Mouse (Mus musculus) forebrain, embryonic 12.5 days (tissue): ENCODE data around the gene Abcb11. TPM values are rescaled to one million over a fixed set of nuclear protein-coding genes. Genes with fewer than 3 reads are reported as not detected.
"Not testable (repeated sequence)": the region's sequence is repeated elsewhere in the genome, so short reads cannot be mapped to it uniquely, and the experiment has no call there.

Source experiments
- ATAC-seq: fragments of 200-750 bp; cut with Nextera tagmentation; 2 replicates; pipeline ENCODE4 v1.8.0; 2017; ENCODE audit warnings: moderate TSS enrichment; ENCODE audit not compliant: low FRiP score
- H3K27ac ChIP-seq: fragments of 300-500 bp; sonication (generic); 2 replicates; pipeline ENCODE4 v1.5.1; 2016; ENCODE audit warnings: mild to moderate bottlenecking
- H3K27me3 ChIP-seq: fragments of 300-500 bp; sonication (generic); 2 replicates; pipeline ENCODE4 v1.6.1; 2016; ENCODE audit warnings: mild to moderate bottlenecking
- H3K36me3 ChIP-seq: fragments of 300-500 bp; sonication (generic); replicated peaks from 2 replicates; pipeline ENCODE4 v1.6.1; 2016; ENCODE audit warnings: mild to moderate bottlenecking
- H3K4me1 ChIP-seq: fragments of 300-500 bp; sonication (generic); 2 replicates; pipeline ENCODE4 v1.6.1; 2016
- H3K4me2 ChIP-seq: fragments of 300-500 bp; sonication (generic); 2 replicates; pipeline ENCODE4 v1.6.1; 2016; ENCODE audit warnings: mild to moderate bottlenecking, moderate library complexity
- H3K4me3 ChIP-seq: fragments of 300-500 bp; sonication (generic); replicated peaks from 2 replicates; pipeline ENCODE4 v1.5.1; 2016; ENCODE audit warnings: mild to moderate bottlenecking
- H3K9ac ChIP-seq: fragments of 300-500 bp; sonication (generic); 2 replicates; pipeline ENCODE4 v1.6.1; 2016; ENCODE audit warnings: mild to moderate bottlenecking
- H3K9me3 ChIP-seq: fragments of 300-500 bp; sonication (generic); 2 replicates; pipeline ENCODE4 v1.6.1; 2016
- WGBS: fragments of 180-500 bp; shearing (Covaris S2); methylation state at CpG from one replicate; pipeline ENCODE4 v1.1.7; 2016; 5-methylcytosine and 5-hydroxymethylcytosine counted together
- polyA plus RNA-seq: library from polyadenylated mRNA; unstranded; fragments of >200 nt; fragmentation: Nextera tagmentation; extraction: Ambion mirVana; gene quantifications from 2 replicates; pipeline ENCODE4 v1.2.1, GENCODE M21; 2016

Abcb11 gene
- polyA plus RNA-seq, result 0.05 TPM in 1 of 2 replicates, not detected in the other

DNA sequence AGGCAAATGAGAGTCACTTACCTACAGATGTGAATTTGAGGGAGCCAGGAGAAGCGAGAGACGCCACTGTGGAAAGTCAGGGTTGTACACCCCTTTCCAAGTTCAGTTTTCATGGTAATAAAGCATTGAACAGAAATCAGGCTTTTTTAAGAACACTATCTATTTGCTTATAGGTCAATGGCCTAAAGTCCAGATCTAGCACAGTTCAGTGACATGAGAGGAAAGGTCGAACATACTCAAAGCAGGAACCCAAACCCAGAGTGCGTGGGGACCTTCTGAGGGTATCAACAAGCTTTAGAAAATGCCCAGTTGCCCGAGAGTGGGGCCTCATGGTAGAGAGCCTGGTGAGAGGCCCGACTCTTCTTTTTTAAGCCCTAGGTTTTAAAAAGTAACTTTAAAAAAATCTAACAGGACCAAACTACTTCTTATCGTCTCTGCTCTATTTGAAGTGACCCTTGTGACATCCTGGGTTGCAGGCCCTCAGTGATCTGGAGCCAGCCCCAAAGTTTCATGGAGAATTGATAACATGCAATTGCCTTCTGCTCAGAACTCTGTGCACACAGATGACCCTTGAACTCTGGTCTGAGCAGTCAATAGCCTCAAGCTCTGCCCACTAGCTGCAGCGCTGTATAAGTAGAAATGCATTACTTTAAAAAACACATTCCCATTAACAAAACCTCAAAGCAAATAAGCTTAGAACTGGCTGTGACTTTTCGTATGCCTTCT is at the start of gene Abcb11:
Gene Abcb11 (minus strand): TSS at position 121 of the 726 bp plus-strand sequence.
- Histone ChIP-seq H3K36me3 (no peaks in the 10 kb centered on the region), H3K27ac (no peak within 1 kb of the TSS), H3K4me2 (no peak within 1 kb of the TSS), H3K4me1 (no peaks in the 10 kb centered on the region), H3K9me3 (no peaks in the 10 kb centered on the region), H3K4me3 (no peak within 1 kb of the TSS), H3K27me3 (no peaks in the 10 kb centered on the region), H3K9ac (no peak within 1 kb of the TSS)
- 88% methylated on average over 9 of the region's 9 CpGs for WGBS
- no peak for ATAC-seq

DNA sequence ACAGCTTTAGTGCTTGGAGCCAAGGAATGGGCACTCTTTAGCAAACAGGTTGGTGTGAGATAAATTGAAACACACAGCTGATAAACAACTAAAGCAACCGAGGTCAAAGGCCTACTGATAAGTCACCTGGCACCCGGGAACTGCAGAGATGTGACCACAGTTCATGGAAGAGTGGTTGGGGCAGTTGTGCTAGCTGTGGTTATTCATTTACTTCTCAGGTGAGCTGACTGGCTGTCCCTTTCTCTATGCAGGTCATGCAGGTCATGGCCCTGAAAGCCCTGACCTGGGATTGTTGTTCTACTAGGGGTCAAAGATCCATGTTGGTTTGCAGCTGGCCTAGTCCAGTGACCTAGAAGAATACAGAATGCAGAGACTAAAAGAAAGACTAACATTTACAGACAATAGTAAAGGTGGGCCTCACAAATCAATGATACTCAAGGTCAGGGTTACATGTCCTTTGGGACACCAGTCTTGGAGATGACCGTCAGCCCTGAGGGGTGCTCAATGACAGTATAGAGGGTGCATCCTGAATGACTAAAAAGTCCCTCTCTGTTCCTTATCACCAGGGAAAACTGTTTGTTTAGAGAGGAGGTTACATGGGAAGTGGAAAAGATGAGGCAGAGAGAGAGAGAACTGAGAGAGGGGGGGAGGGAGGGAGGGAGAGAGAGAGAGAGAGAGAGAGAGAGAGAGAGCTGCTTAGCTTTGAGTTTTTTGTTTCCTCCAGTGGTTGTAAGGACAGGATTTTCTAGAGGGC is 43.9 kb upstream of the Abcb11 start:
- no peak for ATAC-seq
- no peaks in the 10 kb centered on the region for H3K9me3 ChIP-seq
- no peak overlapping the region for H3K4me2 ChIP-seq
- no peaks in the 10 kb centered on the region for H3K4me1 ChIP-seq
- 87% methylated on average over 3 of the region's 3 CpGs for WGBS
- H3K27ac ChIP-seq, result no peak overlapping the region
- no peak overlapping the region for H3K4me3 ChIP-seq
- H3K36me3 ChIP-seq, result no peaks in the 10 kb centered on the region
- no peaks in the 10 kb centered on the region for H3K27me3 ChIP-seq
- no peak overlapping the region for H3K9ac ChIP-seq

GRCm38 (mm10) chr2:69382838-69383237 is 40.4 kb upstream of the Abcb11 start:
- H3K4me2 ChIP-seq, result no peak overlapping the region
- no peaks in the 10 kb centered on the region for H3K9me3 ChIP-seq
- no peaks in the 10 kb centered on the region for H3K36me3 ChIP-seq
- ATAC-seq, result no peak
- H3K27me3 ChIP-seq, result no peaks in the 10 kb centered on the region
- H3K4me3 ChIP-seq, result no peak overlapping the region
- WGBS, result 97% methylated on average over 5 of the region's 5 CpGs
- no peak overlapping the region for H3K9ac ChIP-seq
- H3K4me1 ChIP-seq, result no peaks in the 10 kb centered on the region
- no peak overlapping the region for H3K27ac ChIP-seq

DNA sequence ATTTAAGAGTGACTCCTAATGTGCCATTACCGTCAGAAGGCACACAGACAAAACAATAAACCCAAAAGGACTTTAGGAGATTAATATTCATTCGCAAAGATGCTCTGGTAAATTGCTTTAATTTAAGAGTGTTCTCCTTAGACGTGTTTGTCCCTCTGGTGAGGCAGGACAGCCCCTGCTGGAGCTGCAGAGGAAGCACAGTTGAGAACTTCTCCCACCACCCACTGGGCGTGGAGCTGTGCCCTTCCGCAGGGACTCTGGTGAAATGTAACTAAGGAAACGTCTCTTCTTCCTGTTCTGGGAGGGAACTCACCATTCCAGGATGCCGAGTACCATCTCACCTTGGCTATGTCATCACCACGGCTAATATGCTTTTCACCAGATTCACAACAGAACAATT is 39.3 kb upstream of the Abcb11 start:
- no peak for ATAC-seq
- H3K27ac ChIP-seq, result no peak overlapping the region
- no peak overlapping the region for H3K4me3 ChIP-seq
- WGBS, result 56% methylated on average over 8 of the region's 8 CpGs
- H3K9me3 ChIP-seq, result no peaks in the 10 kb centered on the region
- H3K36me3 ChIP-seq, result no peaks in the 10 kb centered on the region
- no peaks in the 10 kb centered on the region for H3K4me1 ChIP-seq
- H3K4me2 ChIP-seq, result no peak overlapping the region
- no peaks in the 10 kb centered on the region for H3K27me3 ChIP-seq
- no peak overlapping the region for H3K9ac ChIP-seq

GRCm38 (mm10) chr2:69380281-69380680 is 37.9 kb upstream of the Abcb11 start, which contains the start of gene Dhrs9:
Dhrs9 (plus strand) TSS chr2:69380445.
- ATAC-seq, result no peak
- no peak within 1 kb of the TSS for H3K27ac ChIP-seq
- 96% methylated on average over 13 of the region's 13 CpGs for WGBS
- no peaks in the 10 kb centered on the region for H3K27me3 ChIP-seq
- H3K4me3 ChIP-seq, result no peak within 1 kb of the TSS
- no peaks in the 10 kb centered on the region for H3K4me1 ChIP-seq
- no peak within 1 kb of the TSS for H3K9ac ChIP-seq
- no peaks in the 10 kb centered on the region for H3K36me3 ChIP-seq
- H3K9me3 ChIP-seq, result no peaks in the 10 kb centered on the region
- H3K4me2 ChIP-seq, result no peak within 1 kb of the TSS

GRCm38 (mm10) chr2:69379801-69380200 is 37.4 kb upstream of the Abcb11 start:
- Histone ChIP-seq H3K9me3 (no peaks in the 10 kb centered on the region), H3K4me1 (no peaks in the 10 kb centered on the region), H3K9ac (no peak overlapping the region), H3K36me3 (no peaks in the 10 kb centered on the region), H3K27me3 (no peaks in the 10 kb centered on the region), H3K4me2 (no peak overlapping the region), H3K27ac (no peak overlapping the region), H3K4me3 (no peak overlapping the region)
- WGBS, result 92% methylated on average over 1 of the region's 1 CpGs
- ATAC-seq, result no peak

DNA sequence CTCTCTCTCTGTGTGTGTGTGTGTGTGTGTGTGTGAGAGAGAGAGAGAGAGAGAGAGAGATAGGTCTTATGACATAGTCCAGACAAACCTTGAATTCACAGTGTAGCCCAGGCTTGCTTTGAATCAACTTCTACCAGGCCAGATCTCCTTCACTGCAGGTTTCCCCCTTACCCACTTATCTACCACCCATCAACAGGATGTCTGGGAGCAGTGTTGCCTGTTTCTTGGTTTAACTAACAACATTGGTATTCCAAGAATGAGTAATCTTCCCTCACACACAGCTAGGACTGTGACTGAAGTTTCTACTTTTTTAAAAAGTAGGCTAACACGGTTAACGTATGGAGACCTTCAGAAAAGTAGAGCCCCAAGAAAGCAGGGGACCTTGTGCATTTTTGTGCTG is 34.4 kb upstream of the Abcb11 start:
- no peak for ATAC-seq
- H3K27me3 ChIP-seq, result no peaks in the 10 kb centered on the region
- no peak overlapping the region for H3K4me3 ChIP-seq
- no peak overlapping the region for H3K4me2 ChIP-seq
- no peaks in the 10 kb centered on the region for H3K36me3 ChIP-seq
- no peak overlapping the region for H3K9ac ChIP-seq
- H3K4me1 ChIP-seq, result no peaks in the 10 kb centered on the region
- 93% methylated on average over 2 of the region's 2 CpGs for WGBS
- H3K27ac ChIP-seq, result no peak overlapping the region
- no peaks in the 10 kb centered on the region for H3K9me3 ChIP-seq

GRCm38 (mm10) chr2:69365275-69365674 is 22.9 kb upstream of the Abcb11 start:
- Histone ChIP-seq H3K27me3 (no peaks in the 10 kb centered on the region), H3K9ac (no peak overlapping the region), H3K27ac (no peak overlapping the region), H3K4me2 (no peak overlapping the region), H3K36me3 (no peaks in the 10 kb centered on the region), H3K9me3 (no peaks in the 10 kb centered on the region), H3K4me1 (no peaks in the 10 kb centered on the region), H3K4me3 (no peak overlapping the region)
- WGBS, result 100% methylated on average over 1 of the region's 1 CpGs
- no peak for ATAC-seq

DNA sequence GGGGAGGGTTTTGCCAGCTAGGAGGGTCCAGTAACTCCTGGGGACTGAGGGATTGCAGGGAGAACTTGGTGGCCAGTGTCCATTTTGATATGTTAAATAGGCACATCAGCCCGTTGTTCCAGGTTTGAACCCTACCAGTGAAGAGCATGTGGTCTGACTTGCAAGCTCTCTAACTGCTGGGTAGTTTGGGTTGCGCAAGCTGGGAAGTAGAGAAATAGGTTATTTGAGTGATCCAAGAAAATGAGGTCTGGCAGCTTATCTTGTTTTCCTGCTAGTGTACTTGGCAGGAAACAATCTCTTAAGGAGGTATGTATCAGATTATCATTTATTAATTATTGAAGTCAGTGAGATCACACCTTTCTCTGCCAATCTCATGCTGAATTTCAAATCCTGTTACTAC is 22.4 kb upstream of the Abcb11 start:
- no peaks in the 10 kb centered on the region for H3K9me3 ChIP-seq
- 84% methylated on average over 2 of the region's 2 CpGs for WGBS
- H3K9ac ChIP-seq, result no peak overlapping the region
- no peaks in the 10 kb centered on the region for H3K27me3 ChIP-seq
- ATAC-seq, result no peak
- no peak overlapping the region for H3K4me2 ChIP-seq
- H3K4me1 ChIP-seq, result no peaks in the 10 kb centered on the region
- H3K4me3 ChIP-seq, result no peak overlapping the region
- no peak overlapping the region for H3K27ac ChIP-seq
- H3K36me3 ChIP-seq, result no peaks in the 10 kb centered on the region

- peak; percentile 100 for ATAC-seq
- not testable (repeated sequence) for H3K9me3 ChIP-seq, H3K4me3 ChIP-seq, H3K36me3 ChIP-seq, H3K4me1 ChIP-seq, H3K4me2 ChIP-seq, H3K27me3 ChIP-seq, H3K9ac ChIP-seq, H3K27ac ChIP-seq
These were observed 13.0 kb upstream of the Abcb11 start for GRCm38 (mm10) chr2:69355402-69355801.

GRCm38 (mm10) chr2:69341506-69341905 is 910 bp downstream of the Abcb11 start:
- H3K4me1 ChIP-seq, result no peaks in the 10 kb centered on the region
- no peaks in the 10 kb centered on the region for H3K27me3 ChIP-seq
- H3K4me3 ChIP-seq, result no peak overlapping the region
- no peaks in the 10 kb centered on the region for H3K9me3 ChIP-seq
- H3K4me2 ChIP-seq, result no peak overlapping the region
- no peak for ATAC-seq
- H3K9ac ChIP-seq, result no peak overlapping the region
- H3K36me3 ChIP-seq, result no peaks in the 10 kb centered on the region
- WGBS, result 91% methylated on average over 6 of the region's 6 CpGs
- H3K27ac ChIP-seq, result no peak overlapping the region

DNA sequence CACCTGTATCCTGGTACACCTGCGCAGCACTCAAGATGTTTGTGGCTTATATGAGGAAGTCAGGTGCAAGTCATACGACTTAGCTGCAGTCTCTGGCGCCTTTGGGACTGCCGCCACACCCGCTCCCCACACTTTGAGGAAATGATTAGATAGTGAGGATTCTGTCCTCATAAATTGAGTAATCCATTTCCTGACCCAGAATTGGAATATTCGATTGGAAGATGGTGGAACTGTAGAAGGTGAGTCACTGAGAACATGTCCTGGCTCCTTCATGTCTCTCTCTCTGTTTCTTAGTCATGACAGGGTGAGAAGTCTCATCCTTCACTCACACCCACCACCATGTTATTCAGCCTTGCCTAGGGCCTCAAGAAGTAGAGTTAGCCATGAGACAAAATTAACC is 10.9 kb downstream of the Abcb11 start:
- H3K36me3 ChIP-seq, H3K4me3 ChIP-seq, ATAC-seq, H3K4me2 ChIP-seq, H3K9ac ChIP-seq, H3K27ac ChIP-seq, H3K9me3 ChIP-seq, H3K27me3 ChIP-seq, H3K4me1 ChIP-seq: not testable (repeated sequence)
- 94% methylated on average over 6 of the region's 6 CpGs for WGBS
